Mouse (Mus musculus): ENCODE measurements around the gene Nfix.

- TF ChIP-seq ZC3H11A (IDR thresholded peaks at IDR 0.05; ENCODE audit: borderline replicate concordance, low read depth, low read length) (no peak), MAFK (IDR thresholded peaks at IDR 0.05; ENCODE audit: insufficient read depth, low read depth, low read length) (no peak), ZNF384 (IDR thresholded peaks at IDR 0.05; ENCODE audit: low read depth, low read length) (no peak), HCFC1 (IDR thresholded peaks at IDR 0.05; ENCODE audit: borderline replicate concordance, insufficient read depth, low read length) (no peak)
These were observed at the start of gene Nfix for GRCm38 (mm10) chr8:84799999-84800831.

Measured in ES-E14 (cell line).